In the genomic region with DNA sequence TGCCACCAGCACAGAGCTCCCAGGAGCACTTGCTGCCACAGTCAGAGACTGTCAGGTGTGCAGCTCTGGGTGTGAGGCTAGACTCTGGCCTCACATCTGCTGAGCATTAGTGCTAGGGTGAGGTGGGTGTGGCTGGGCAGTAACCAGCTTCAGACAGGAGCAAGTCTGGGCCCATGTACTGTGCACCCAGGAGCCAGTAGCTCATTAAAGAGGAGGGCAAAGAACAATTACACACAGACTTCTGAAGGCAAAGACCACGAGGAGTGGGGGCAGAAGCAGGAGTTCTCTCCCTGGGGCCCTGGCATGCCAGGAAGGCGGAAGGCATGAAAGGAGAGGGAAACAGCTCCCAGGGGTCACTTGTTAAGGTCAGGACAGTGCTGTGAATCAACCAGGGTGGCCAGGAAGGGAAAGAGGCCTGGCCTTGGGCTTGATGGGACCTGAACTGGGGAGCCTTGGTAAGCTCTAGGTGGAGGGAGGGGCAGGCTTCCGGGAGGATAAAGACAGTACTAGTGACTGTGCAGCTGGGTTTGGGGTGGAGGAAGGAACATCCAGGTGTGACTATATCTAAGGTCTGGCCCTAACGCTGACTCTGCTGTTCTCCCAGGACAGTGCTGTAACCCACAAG, we compare ENCODE assay signal across 15 mouse cellular contexts. TPM values are rescaled to one million over a fixed set of nuclear protein-coding genes. Genes with fewer than 3 reads are reported as not detected.
DNase-seq lines count a peak whose midpoint lies in the region; ATAC-seq lines count a peak whose summit lies in the region.
"Had no signal": no experiment of that assay in that cellular context is flagged by ENCODE, and none has a peak within 500 bp of the region (broad histone marks: within the 10 kb centered on the region; RNA-seq: fewer than 3 reads in every experiment).

No protein-coding gene starts in this region.

- H3K27ac ChIP-seq in midbrain, embryonic 11.5 days (ENCODE audit: low read depth, low read length) = no peak overlapping the region
- no peak overlapping the region for H3K27ac ChIP-seq in neural tube, embryonic 15.5 days (replicated peaks)

- H3K9ac ChIP-seq in midbrain, embryonic 11.5 days (ENCODE audit: low read length) = no peak overlapping the region
- no peak overlapping the region for H3K9ac ChIP-seq in neural tube, embryonic 15.5 days (replicated peaks)

- no peaks in the 10 kb centered on the region for H3K9me3 ChIP-seq in midbrain, embryonic 11.5 days (ENCODE audit: control insufficient read depth, low read length)
- H3K9me3 ChIP-seq in neural tube, embryonic 15.5 days (replicated peaks) = no peaks in the 10 kb centered on the region

- H3K27me3 ChIP-seq in midbrain, embryonic 11.5 days (ENCODE audit: control insufficient read depth, insufficient read depth, low read length) = no peaks in the 10 kb centered on the region
- no peaks in the 10 kb centered on the region for H3K27me3 ChIP-seq in neural tube, embryonic 15.5 days (replicated peaks)

- H3K36me3 ChIP-seq in midbrain, embryonic 11.5 days (ENCODE audit: control insufficient read depth, insufficient read depth, low read length) = no peaks in the 10 kb centered on the region
- no peaks in the 10 kb centered on the region for H3K36me3 ChIP-seq in neural tube, embryonic 15.5 days
- H3K36me3 ChIP-seq: G1E had no signal

- H3K4me1 ChIP-seq in midbrain, embryonic 11.5 days (ENCODE audit: control insufficient read depth, insufficient read depth, low read length) = no peaks in the 10 kb centered on the region
- no peaks in the 10 kb centered on the region for H3K4me1 ChIP-seq in neural tube, embryonic 15.5 days

- H3K4me3 ChIP-seq in midbrain, embryonic 11.5 days (ENCODE audit: low read depth, low read length) = no peak overlapping the region
- H3K4me3 ChIP-seq in neural tube, embryonic 15.5 days (replicated peaks) = no peak overlapping the region

- no peak for ATAC-seq in midbrain, embryonic 11.5 days (ENCODE audit: low FRiP score)
- no peak for ATAC-seq in neural tube, embryonic 15.5 days (ENCODE audit: low FRiP score)
- ATAC-seq: forebrain, embryonic 14.5 days had no signal

- no peak overlapping the region for H3K4me2 ChIP-seq in midbrain, embryonic 11.5 days
- H3K4me2 ChIP-seq in neural tube, embryonic 15.5 days = no peak overlapping the region

- peak; percentile 53 for DNase-seq in urinary bladder, postnatal 14 days (ENCODE audit: low spot score)
- no peak for DNase-seq in urinary bladder, postnatal 25 days (ENCODE audit: low spot score)
- DNase-seq in kidney, adult 18-20 months = peak; percentile 51
- DNase-seq in large intestine, adult 2 months (ENCODE audit: low read depth, low spot score) = peak; percentile 32
- DNase-seq in cerebellum, postnatal 10 days = no peak
- no peak for DNase-seq in midbrain, embryonic 11.5 days (ENCODE audit: low spot score, missing footprints)
- no peak for DNase-seq in cerebellum, postnatal 36 days
- DNase-seq: heart, postnatal 14 days; liver; lung, postnatal 36 days; spleen, adult 18-20 months; thymus, postnatal 14 days had no signal

- 26% methylated on average over 4 of the region's 4 CpGs for WGBS in large intestine, adult 2 months
- 62% methylated on average over 4 of the region's 4 CpGs for WGBS in midbrain, embryonic 11.5 days
- 59% methylated on average over 4 of the region's 4 CpGs for WGBS in neural tube, embryonic 15.5 days

RNA-seq across cellular contexts. Expression of a gene that starts 37.7 kb away (rescaled TPM):
- polyA plus RNA-seq in large intestine, adult 2 months (2012; rRNA removed) = 3.3 and 5.1 TPM in 2 replicates
- polyA plus RNA-seq in midbrain, embryonic 11.5 days (2014; fragmentation: Nextera tagmentation; extraction: Ambion mirVana) = 27.8 and 31.3 TPM in 2 replicates
- polyA plus RNA-seq in neural tube, embryonic 15.5 days (2015; fragmentation: Nextera tagmentation; extraction: Ambion mirVana) = 14.9 and 18.9 TPM in 2 replicates
- polyA plus RNA-seq: G1E had no signal

Comparison
In these comparisons a context has a peak if more than half of its experiments do, and no peak if none do; other contexts are left out.
1. DNase-seq: peak in urinary bladder, postnatal 14 days (single experiment), kidney, adult 18-20 months (single experiment) and large intestine, adult 2 months (single experiment); none in urinary bladder, postnatal 25 days (single experiment), cerebellum, postnatal 10 days (0 of 2), midbrain, embryonic 11.5 days (single experiment) and cerebellum, postnatal 36 days (0 of 2).